Mouse (Mus musculus): Measurements from ENCODE around the gene Kif2c.

- TF ChIP-seq CTCF (IDR thresholded peaks at IDR 0.05; ENCODE audit: low read depth) (no peak), EP300 (IDR thresholded peaks at IDR 0.05; ENCODE audit: low read depth) (no peak)
Observed at GRCm38 (mm10) chr4:117152714-117153113, 29.7 kb downstream of the Kif2c start.
